Mouse (Mus musculus): ENCODE data around the gene Pnn. TPM values are rescaled to one million over a fixed set of nuclear protein-coding genes. Genes with fewer than 3 reads are reported as not detected.

The Pnn gene
- polyA plus RNA-seq, 1 experiment = 34.0 TPM

DNA sequence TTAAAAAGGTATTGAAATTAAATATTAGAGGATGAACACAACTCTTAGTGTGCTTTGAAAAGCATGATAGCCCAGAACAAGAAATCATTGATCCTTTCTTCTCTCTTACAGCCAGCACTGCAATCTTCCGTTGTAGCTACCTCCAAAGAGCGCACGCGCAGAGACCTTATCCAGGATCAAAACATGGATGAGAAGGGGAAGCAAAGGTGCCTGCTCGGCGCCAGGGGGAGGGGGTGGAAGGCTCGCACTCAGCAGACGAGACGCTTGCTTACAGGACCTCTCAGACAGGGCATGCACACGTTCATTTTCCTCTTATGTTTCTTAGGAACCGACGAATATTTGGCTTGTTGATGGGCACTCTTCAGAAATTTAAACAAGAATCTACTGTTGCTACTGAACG, 2.1 kb downstream of the Pnn start:
- no peaks in the 10 kb centered on the region for H3K4me1 ChIP-seq (replicated peaks; ENCODE audit: control insufficient read depth, insufficient read depth, low read length)
- H3K27ac ChIP-seq (ENCODE audit: control insufficient read depth, insufficient read depth, low read length) = no peak overlapping the region
- WGBS = 94% methylated on average over 13 of the region's 13 CpGs
- TF ChIP-seq CTCF (IDR thresholded peaks at IDR 0.05; ENCODE audit: borderline replicate concordance, control insufficient read depth, extremely low read depth, insufficient read depth, low read length, poor library complexity) = no peak
- no peaks in the 10 kb centered on the region for H3K27me3 ChIP-seq (ENCODE audit: control insufficient read depth, insufficient read depth, low read length)
- DNase-seq = no peak
- H3K4me3 ChIP-seq (ENCODE audit: control insufficient read depth, insufficient read depth, low read length) = no peak overlapping the region
- peaks cover 52% of the 10 kb centered on the region for H3K36me3 ChIP-seq (ENCODE audit: control insufficient read depth, insufficient read depth, low read length)

DNA sequence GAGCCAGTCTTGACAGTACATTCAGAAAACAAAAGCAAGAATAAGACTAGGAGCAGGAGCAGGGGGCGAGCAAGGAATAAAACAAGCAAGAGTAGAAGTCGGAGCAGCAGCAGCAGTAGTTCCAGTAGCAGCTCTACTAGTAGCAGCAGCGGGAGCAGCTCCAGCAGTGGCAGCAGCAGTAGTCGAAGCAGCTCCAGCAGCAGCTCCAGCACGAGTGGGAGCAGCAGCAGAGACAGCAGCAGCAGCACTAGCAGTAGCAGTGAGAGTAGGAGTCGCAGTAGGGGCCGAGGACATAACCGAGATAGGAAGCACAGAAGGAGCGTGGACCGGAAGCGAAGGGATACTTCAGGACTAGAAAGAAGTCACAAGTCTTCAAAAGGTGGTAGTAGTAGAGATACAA, 5.6 kb downstream of the Pnn start:
- Histone ChIP-seq H3K27ac (ENCODE audit: control insufficient read depth, insufficient read depth, low read length) (no peak overlapping the region), H3K4me1 (replicated peaks; ENCODE audit: control insufficient read depth, insufficient read depth, low read length) (no peaks in the 10 kb centered on the region), H3K4me3 (ENCODE audit: control insufficient read depth, insufficient read depth, low read length) (no peak overlapping the region), H3K36me3 (ENCODE audit: control insufficient read depth, insufficient read depth, low read length) (peaks cover 62% of the 10 kb centered on the region), H3K27me3 (ENCODE audit: control insufficient read depth, insufficient read depth, low read length) (no peaks in the 10 kb centered on the region)
- TF ChIP-seq POLR2A (IDR thresholded peaks at IDR 0.05; ENCODE audit: control insufficient read depth, extremely low read depth, insufficient read depth, low read length, poor library complexity) = no peak
- TF ChIP-seq CTCF (IDR thresholded peaks at IDR 0.05; ENCODE audit: borderline replicate concordance, control insufficient read depth, extremely low read depth, insufficient read depth, low read length, poor library complexity) = no peak
- WGBS = 97% methylated on average over 11 of the region's 11 CpGs
- DNase-seq = no peak

DNA sequence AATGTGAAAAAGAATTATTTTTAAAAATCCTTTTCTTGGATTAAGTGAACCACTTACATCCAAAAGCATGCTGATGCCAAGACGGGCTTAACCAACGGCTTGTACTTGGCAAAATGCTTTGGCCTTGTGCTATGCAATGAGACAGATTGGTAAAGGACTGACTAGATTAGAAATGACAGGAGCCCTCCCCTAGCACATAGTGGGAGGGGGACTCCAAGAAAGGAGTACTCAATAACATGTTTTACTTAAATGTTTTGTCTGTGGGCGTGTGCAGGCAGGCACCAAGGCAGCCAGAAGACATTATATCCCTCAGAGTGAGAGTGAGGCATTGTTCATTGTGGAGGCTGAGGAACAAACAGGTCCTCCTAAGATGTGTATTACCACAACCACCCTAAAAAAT, 7.4 kb downstream of the Pnn start:
- H3K27ac ChIP-seq (ENCODE audit: control insufficient read depth, insufficient read depth, low read length) = no peak overlapping the region

GRCm38 (mm10) chr12:59076996-59077395, 10.3 kb downstream of the Pnn start:
- H3K36me3 ChIP-seq (ENCODE audit: control insufficient read depth, insufficient read depth, low read length) = peaks cover 22% of the 10 kb centered on the region
- TF ChIP-seq CTCF (IDR thresholded peaks at IDR 0.05; ENCODE audit: borderline replicate concordance, control insufficient read depth, extremely low read depth, insufficient read depth, low read length, poor library complexity) (no peak), POLR2A (IDR thresholded peaks at IDR 0.05; ENCODE audit: control insufficient read depth, extremely low read depth, insufficient read depth, low read length, poor library complexity) (no peak)
- 93% methylated on average over 3 of the region's 3 CpGs for WGBS

More for the DNA sequence above, 7.4 kb downstream of the Pnn start:
- no peaks in the 10 kb centered on the region for H3K27me3 ChIP-seq (ENCODE audit: control insufficient read depth, insufficient read depth, low read length)
- no peak for TF ChIP-seq POLR2A (IDR thresholded peaks at IDR 0.05; ENCODE audit: control insufficient read depth, extremely low read depth, insufficient read depth, low read length, poor library complexity)
- TF ChIP-seq CTCF (IDR thresholded peaks at IDR 0.05; ENCODE audit: borderline replicate concordance, control insufficient read depth, extremely low read depth, insufficient read depth, low read length, poor library complexity) = no peak
- WGBS = 94% methylated on average over 3 of the region's 3 CpGs
- peaks cover 51% of the 10 kb centered on the region for H3K36me3 ChIP-seq (ENCODE audit: control insufficient read depth, insufficient read depth, low read length)
- H3K4me3 ChIP-seq (ENCODE audit: control insufficient read depth, insufficient read depth, low read length) = no peak overlapping the region
- no peak for DNase-seq
- H3K4me1 ChIP-seq (replicated peaks; ENCODE audit: control insufficient read depth, insufficient read depth, low read length) = no peaks in the 10 kb centered on the region

GRCm38 (mm10) chr12:59077883-59078282, 11.2 kb downstream of the Pnn start:
- WGBS = 94% methylated on average over 3 of the region's 3 CpGs
- H3K27ac ChIP-seq (ENCODE audit: control insufficient read depth, insufficient read depth, low read length) = no peak overlapping the region
- no peak for DNase-seq

More at GRCm38 (mm10) chr12:59076996-59077395, 10.3 kb downstream of the Pnn start:
- Histone ChIP-seq H3K27ac (ENCODE audit: control insufficient read depth, insufficient read depth, low read length) (no peak overlapping the region), H3K4me1 (replicated peaks; ENCODE audit: control insufficient read depth, insufficient read depth, low read length) (no peaks in the 10 kb centered on the region), H3K4me3 (ENCODE audit: control insufficient read depth, insufficient read depth, low read length) (no peak overlapping the region), H3K27me3 (ENCODE audit: control insufficient read depth, insufficient read depth, low read length) (no peaks in the 10 kb centered on the region)
- no peak for DNase-seq

GRCm38 (mm10) chr12:59080461-59080860, 13.8 kb downstream of the Pnn start:
- TF ChIP-seq POLR2A (IDR thresholded peaks at IDR 0.05; ENCODE audit: control insufficient read depth, extremely low read depth, insufficient read depth, low read length, poor library complexity) (no peak), CTCF (IDR thresholded peaks at IDR 0.05; ENCODE audit: borderline replicate concordance, control insufficient read depth, extremely low read depth, insufficient read depth, low read length, poor library complexity) (no peak)
- DNase-seq = no peak
- no peaks in the 10 kb centered on the region for H3K27me3 ChIP-seq (ENCODE audit: control insufficient read depth, insufficient read depth, low read length)
- H3K4me3 ChIP-seq (ENCODE audit: control insufficient read depth, insufficient read depth, low read length) = no peak overlapping the region
- WGBS = 93% methylated on average over 4 of the region's 4 CpGs
- no peaks in the 10 kb centered on the region for H3K36me3 ChIP-seq (ENCODE audit: control insufficient read depth, insufficient read depth, low read length)
- no peaks in the 10 kb centered on the region for H3K4me1 ChIP-seq (replicated peaks; ENCODE audit: control insufficient read depth, insufficient read depth, low read length)
- H3K27ac ChIP-seq (ENCODE audit: control insufficient read depth, insufficient read depth, low read length) = no peak overlapping the region

More at GRCm38 (mm10) chr12:59077883-59078282, 11.2 kb downstream of the Pnn start:
- no peak overlapping the region for H3K4me3 ChIP-seq (ENCODE audit: control insufficient read depth, insufficient read depth, low read length)
- no peaks in the 10 kb centered on the region for H3K27me3 ChIP-seq (ENCODE audit: control insufficient read depth, insufficient read depth, low read length)
- no peak for TF ChIP-seq CTCF (IDR thresholded peaks at IDR 0.05; ENCODE audit: borderline replicate concordance, control insufficient read depth, extremely low read depth, insufficient read depth, low read length, poor library complexity)
- no peak for TF ChIP-seq POLR2A (IDR thresholded peaks at IDR 0.05; ENCODE audit: control insufficient read depth, extremely low read depth, insufficient read depth, low read length, poor library complexity)
- H3K4me1 ChIP-seq (replicated peaks; ENCODE audit: control insufficient read depth, insufficient read depth, low read length) = no peaks in the 10 kb centered on the region
- peaks cover 14% of the 10 kb centered on the region for H3K36me3 ChIP-seq (ENCODE audit: control insufficient read depth, insufficient read depth, low read length)

- TF ChIP-seq CTCF (IDR thresholded peaks at IDR 0.05; ENCODE audit: borderline replicate concordance, control insufficient read depth, extremely low read depth, insufficient read depth, low read length, poor library complexity) (no peak), POLR2A (IDR thresholded peaks at IDR 0.05; ENCODE audit: control insufficient read depth, extremely low read depth, insufficient read depth, low read length, poor library complexity) (no peak)
- no peaks in the 10 kb centered on the region for H3K27me3 ChIP-seq (ENCODE audit: control insufficient read depth, insufficient read depth, low read length)
- no peak overlapping the region for H3K27ac ChIP-seq (ENCODE audit: control insufficient read depth, insufficient read depth, low read length)
Observed at GRCm38 (mm10) chr12:59084446-59084845, 17.8 kb downstream of the Pnn start.

More at GRCm38 (mm10) chr12:59084446-59084845, 17.8 kb downstream of the Pnn start:
- Histone ChIP-seq H3K4me1 (replicated peaks; ENCODE audit: control insufficient read depth, insufficient read depth, low read length) (no peaks in the 10 kb centered on the region), H3K4me3 (ENCODE audit: control insufficient read depth, insufficient read depth, low read length) (no peak overlapping the region), H3K36me3 (ENCODE audit: control insufficient read depth, insufficient read depth, low read length) (no peaks in the 10 kb centered on the region)
- no peak for DNase-seq
- 84% methylated on average over 5 of the region's 5 CpGs for WGBS
